Mouse (Mus musculus) limb, embryonic 14.5 days (tissue): ENCODE measurements around the gene Mbtps2. TPM values are rescaled to one million over a fixed set of nuclear protein-coding genes. Genes with fewer than 3 reads are reported as not detected.

Experiments
- ATAC-seq: fragments of 200-750 bp; cut with Nextera tagmentation; 2 replicates; pipeline ENCODE4 v1.8.0; 2017; ENCODE audit warnings: low read depth, moderate number of reproducible peaks, moderate TSS enrichment; ENCODE audit not compliant: low FRiP score
- DNase-seq: peaks from one replicate; pipeline ENCODE4 v3.0.0-alpha.2; 2015; ENCODE audit warnings: low spot score
- H3K27ac ChIP-seq: fragments of 300-500 bp; sonication (generic); replicated peaks from 2 replicates; pipeline ENCODE4 v1.5.1; 2014; ENCODE audit warnings: low read depth, mild to moderate bottlenecking, low read length, moderate library complexity, mixed read lengths
- H3K27me3 ChIP-seq: fragments of 300-500 bp; sonication (generic); 2 replicates; pipeline ENCODE4 v1.6.1; 2014; ENCODE audit warnings: low read length, mixed read lengths; ENCODE audit not compliant: control insufficient read depth, insufficient read depth
- H3K36me3 ChIP-seq: fragments of 300-500 bp; sonication (generic); 2 replicates; pipeline ENCODE4 v1.6.1; 2014; ENCODE audit warnings: mild to moderate bottlenecking, low read length, moderate library complexity, mixed read lengths; ENCODE audit not compliant: control insufficient read depth, insufficient read depth
- H3K4me1 ChIP-seq: fragments of 300-500 bp; sonication (generic); 2 replicates; pipeline ENCODE4 v1.6.1; 2014; ENCODE audit warnings: antibody characterized with exemption, low read length, mixed read lengths; ENCODE audit not compliant: control insufficient read depth, insufficient read depth
- H3K4me2 ChIP-seq: fragments of 300-500 bp; sonication (generic); replicated peaks from 2 replicates; pipeline ENCODE4 v1.6.1; 2014; ENCODE audit warnings: low read depth, mild to moderate bottlenecking, low read length, moderate library complexity; ENCODE audit not compliant: severe bottlenecking
- H3K4me3 ChIP-seq: fragments of 300-500 bp; sonication (generic); replicated peaks from 2 replicates; pipeline ENCODE4 v1.5.1; 2014; ENCODE audit warnings: low read length
- H3K9ac ChIP-seq: fragments of 300-500 bp; sonication (generic); 2 replicates; pipeline ENCODE4 v1.6.1; 2014; ENCODE audit warnings: mild to moderate bottlenecking, low read depth, low read length, moderate library complexity; ENCODE audit not compliant: severe bottlenecking
- H3K9me3 ChIP-seq: fragments of 300-500 bp; sonication (generic); 2 replicates; pipeline ENCODE4 v1.6.1; 2016; ENCODE audit warnings: low read length; ENCODE audit not compliant: control insufficient read depth
- POLR2A ChIP-seq: fragments of 200-500 bp; IDR thresholded peaks from 2 replicates; pipeline ENCODE4 v1.8.0; 2012; ENCODE audit warnings: inconsistent platforms, mild to moderate bottlenecking, moderate library complexity, borderline replicate concordance; ENCODE audit not compliant: insufficient read depth, insufficient read length; ENCODE audit errors: extremely low read depth
- WGBS: fragments of 180-500 bp; shearing (Covaris S2); extraction: QIAGEN DNeasy Blood & Tissue Kit; methylation state at CpG from one replicate; pipeline ENCODE4 v1.1.7; 2014; 5-methylcytosine and 5-hydroxymethylcytosine counted together
- polyA plus RNA-seq, 2 experiments: library from polyadenylated mRNA; depleted of rRNA in 1 of 2; stranded (reverse) in 1 of 2; unstranded in 1 of 2; fragments of >200 nt; fragmentation: Nextera tagmentation in 1 of 2; extraction: Ambion mirVana in 1 of 2; gene quantifications; 2 replicates each; pipeline versions ENCODE4 v1.2.1 to v1.2.3; 2012 to 2014

The Mbtps2 gene
- polyA plus RNA-seq, 2 experiments = 18.7 to 28.5 TPM

- no peak for ATAC-seq
- no peak overlapping the region for H3K4me2 ChIP-seq
- no peaks in the 10 kb centered on the region for H3K9me3 ChIP-seq
- H3K27me3 ChIP-seq = no peaks in the 10 kb centered on the region
- no peaks in the 10 kb centered on the region for H3K4me1 ChIP-seq
- 63% methylated on average over 5 of the region's 5 CpGs for WGBS
- TF ChIP-seq POLR2A = no peak
- H3K9ac ChIP-seq = no peak overlapping the region
- DNase-seq = no peak
- no peak overlapping the region for H3K4me3 ChIP-seq
- H3K36me3 ChIP-seq = no peaks in the 10 kb centered on the region
- H3K27ac ChIP-seq = no peak overlapping the region
Measured at GRCm38 (mm10) chrX:157506400-157506799, 92.1 kb downstream of the Mbtps2 start.

- Histone ChIP-seq H3K4me1 (no peaks in the 10 kb centered on the region), H3K4me3 (no peak overlapping the region), H3K9me3 (no peaks in the 10 kb centered on the region), H3K27me3 (no peaks in the 10 kb centered on the region), H3K27ac (no peak overlapping the region), H3K9ac (no peak overlapping the region), H3K36me3 (no peaks in the 10 kb centered on the region), H3K4me2 (no peak overlapping the region)
- 71% methylated on average over 1 of the region's 1 CpGs for WGBS
- TF ChIP-seq POLR2A = no peak
- no peak for DNase-seq
- no peak for ATAC-seq
Measured at GRCm38 (mm10) chrX:157504506-157504905, 94.0 kb downstream of the Mbtps2 start.

- Histone ChIP-seq H3K4me2 (no peak overlapping the region), H3K9me3 (no peaks in the 10 kb centered on the region), H3K27ac (no peak overlapping the region), H3K4me1 (no peaks in the 10 kb centered on the region), H3K4me3 (no peak overlapping the region), H3K36me3 (no peaks in the 10 kb centered on the region), H3K27me3 (no peaks in the 10 kb centered on the region), H3K9ac (no peak overlapping the region)
- WGBS = 32% methylated on average over 2 of the region's 2 CpGs
- ATAC-seq (peak; percentile 50; the same call in 1 of the 2 replicates), DNase-seq (peak; percentile 45)
- TF ChIP-seq POLR2A = no peak
Measured at GRCm38 (mm10) chrX:157501871-157502270, 96.6 kb downstream of the Mbtps2 start.

- Histone ChIP-seq H3K4me1 (no peaks in the 10 kb centered on the region), H3K9ac (no peak overlapping the region), H3K36me3 (no peaks in the 10 kb centered on the region), H3K9me3 (no peaks in the 10 kb centered on the region), H3K4me2 (no peak overlapping the region), H3K27me3 (no peaks in the 10 kb centered on the region), H3K4me3 (no peak overlapping the region), H3K27ac (no peak overlapping the region)
- no peak for TF ChIP-seq POLR2A
- no peak for ATAC-seq
- WGBS = 74% methylated on average over 8 of the region's 8 CpGs
- no peak for DNase-seq
Measured at GRCm38 (mm10) chrX:157500004-157500403, 98.5 kb downstream of the Mbtps2 start.

- H3K36me3 ChIP-seq = no peaks in the 10 kb centered on the region
- 83% methylated on average over 4 of the region's 4 CpGs for WGBS
- no peak for TF ChIP-seq POLR2A
- ATAC-seq (no peak), DNase-seq (no peak)
- no peak overlapping the region for H3K4me2 ChIP-seq
- no peak overlapping the region for H3K27ac ChIP-seq
- no peaks in the 10 kb centered on the region for H3K9me3 ChIP-seq
- H3K4me1 ChIP-seq = no peaks in the 10 kb centered on the region
- H3K27me3 ChIP-seq = no peaks in the 10 kb centered on the region
- H3K4me3 ChIP-seq = no peak overlapping the region
- H3K9ac ChIP-seq = no peak overlapping the region
Measured at GRCm38 (mm10) chrX:157493159-157493558, 105.4 kb downstream of the Mbtps2 start.
